In genomic region chr5:97387622-97388021, GRCm38 (mm10) we compare ENCODE assay signal across 23 mouse cellular contexts. TPM values are rescaled to one million over a fixed set of nuclear protein-coding genes. Genes with fewer than 3 reads are reported as not detected.
DNase-seq lines count a peak whose midpoint lies in the region; ATAC-seq and TF ChIP-seq lines count a peak whose summit lies in the region.
"Had no signal": no experiment of that assay in that cellular context is flagged by ENCODE, and none has a peak within 500 bp of the region (broad histone marks: within the 10 kb centered on the region; RNA-seq: fewer than 3 reads in every experiment).

No protein-coding gene starts in this region.

- peak overlapping the region; percentile 58 for H3K4me2 ChIP-seq in heart, embryonic 13.5 days
- H3K4me2 ChIP-seq in lung, embryonic 15.5 days = peak overlapping the region; percentile 22; the same call in 1 of the 2 replicates
- H3K4me2 ChIP-seq: hindbrain, embryonic 15.5 days; limb, embryonic 15.5 days; liver, embryonic 15.5 days had no signal

- H3K27me3 ChIP-seq in heart, embryonic 13.5 days (replicated peaks) = no peaks in the 10 kb centered on the region
- no peaks in the 10 kb centered on the region for H3K27me3 ChIP-seq in lung, embryonic 15.5 days
- H3K27me3 ChIP-seq: hindbrain, embryonic 15.5 days; limb, embryonic 15.5 days; liver, embryonic 15.5 days; megakaryocyte, embryonic 14.5 days had no signal

- 33% methylated on average over 6 of the region's 6 CpGs for WGBS in heart, embryonic 13.5 days
- WGBS in lung, embryonic 15.5 days = 39% methylated on average over 6 of the region's 6 CpGs
- WGBS in lung, adult 2 months = 60% methylated on average over 6 of the region's 6 CpGs

- DNase-seq in heart, adult 8-10 months (ENCODE audit: low spot score) = no peak
- DNase-seq in lung, adult 2 months = no peak
- DNase-seq in frontal cortex, postnatal 25 days (ENCODE audit: low spot score in 2 of 2) = peak; percentile 6
- DNase-seq in right cerebral cortex, postnatal 4 days = peak; percentile 13
- DNase-seq in gastrocnemius, adult 18-20 months (ENCODE audit: low spot score) = no peak
- DNase-seq: adrenal gland, postnatal 36 days; cerebellum, adult 18-20 months; cerebellum, postnatal 36 days; kidney, postnatal 36 days; thymus, postnatal 14 days had no signal

- TF ChIP-seq CTCF in lung, adult 2 months (IDR thresholded peaks at IDR 0.05; ENCODE audit: insufficient read depth, low read length) = no peak

- peaks cover 27% of the 10 kb centered on the region for H3K4me1 ChIP-seq in heart, embryonic 13.5 days
- H3K4me1 ChIP-seq in lung, embryonic 15.5 days = 0 out of 2 replicates have a peak, but pooled peaks cover 2% of the 10 kb centered on the region
- no peaks in the 10 kb centered on the region for H3K4me1 ChIP-seq in lung, adult 2 months (ENCODE audit: control insufficient read depth, insufficient read depth, low read length)
- H3K4me1 ChIP-seq: hindbrain, embryonic 15.5 days; limb, embryonic 15.5 days; liver, embryonic 15.5 days had no signal

- H3K36me3 ChIP-seq in heart, embryonic 13.5 days = no peaks in the 10 kb centered on the region
- H3K36me3 ChIP-seq in lung, embryonic 15.5 days = no peaks in the 10 kb centered on the region
- H3K36me3 ChIP-seq: forebrain, embryonic 10.5 days; hindbrain, embryonic 15.5 days; limb, embryonic 15.5 days; liver, embryonic 15.5 days had no signal

- H3K9me3 ChIP-seq in heart, embryonic 13.5 days = no peaks in the 10 kb centered on the region
- H3K9me3 ChIP-seq in lung, embryonic 15.5 days = no peaks in the 10 kb centered on the region
- H3K9me3 ChIP-seq: hindbrain, embryonic 15.5 days; limb, embryonic 15.5 days; liver, embryonic 15.5 days had no signal

- no peak overlapping the region for H3K9ac ChIP-seq in heart, embryonic 13.5 days
- no peak overlapping the region for H3K9ac ChIP-seq in lung, embryonic 15.5 days
- H3K9ac ChIP-seq: hindbrain, embryonic 15.5 days; limb, embryonic 15.5 days; liver, embryonic 15.5 days had no signal

- no peak for TF ChIP-seq POLR2A in lung, adult 2 months (IDR thresholded peaks at IDR 0.05; ENCODE audit: borderline replicate concordance, extremely low read depth, low read depth, low read length)

- ATAC-seq in heart, embryonic 13.5 days (ENCODE audit: extremely low read depth, insufficient number of reproducible peaks, low FRiP score, low TSS enrichment) = no peak
- ATAC-seq in lung, embryonic 15.5 days (ENCODE audit: borderline replicate concordance, extremely low read depth, low FRiP score, low TSS enrichment) = no peak
- ATAC-seq: intestine, embryonic 16.5 days had no signal

- H3K4me3 ChIP-seq in heart, embryonic 13.5 days = peak overlapping the region; percentile 27
- H3K4me3 ChIP-seq in lung, embryonic 15.5 days = no peak overlapping the region
- H3K4me3 ChIP-seq in lung, adult 2 months (replicated peaks; ENCODE audit: extremely low read depth, low read depth, low read length) = no peak overlapping the region
- H3K4me3 ChIP-seq: forebrain, embryonic 10.5 days; hindbrain, embryonic 15.5 days; limb, embryonic 15.5 days; liver, embryonic 15.5 days; megakaryocyte, embryonic 14.5 days had no signal

- H3K27ac ChIP-seq in heart, embryonic 13.5 days (replicated peaks) = peak overlapping the region; percentile 52
- no peak overlapping the region for H3K27ac ChIP-seq in lung, embryonic 15.5 days
- H3K27ac ChIP-seq: forebrain, embryonic 10.5 days; hindbrain, embryonic 15.5 days; limb, embryonic 15.5 days; liver, embryonic 15.5 days had no signal

RNA-seq across cellular contexts. Expression of gene Naa11, which starts 4.6 kb away (rescaled TPM):
- polyA plus RNA-seq in heart, embryonic 13.5 days (2015; fragmentation: Nextera tagmentation; extraction: Ambion mirVana) = 0.04 TPM in 1 of 2 replicates, not detected in the other
- not detected for total RNA-seq in heart, adult 8-10 months (2022)
- polyA plus RNA-seq in lung, embryonic 15.5 days (2015; fragmentation: Nextera tagmentation; extraction: Ambion mirVana) = 0.05 and 0.08 TPM in 2 replicates
- not detected in 2 replicates for polyA plus RNA-seq in lung, adult 2 months (2012; rRNA removed)
- total RNA-seq in gastrocnemius, adult 18-20 months (2021) = not detected
- total RNA-seq: adrenal gland, postnatal 36 days; granulocyte monocyte progenitor cell, adult 5-6 weeks; layer of hippocampus, postnatal 14 days; midbrain, postnatal 0 days; neutrophil, adult 5-6 weeks had no signal
- polyA plus RNA-seq: forebrain, embryonic 10.5 days; hindbrain, embryonic 15.5 days; intestine, embryonic 16.5 days; kidney, embryonic 14.5 days; limb, embryonic 15.5 days; liver, embryonic 15.5 days had no signal

Comparison
In these comparisons a context has a peak if more than half of its experiments do, and no peak if none do; other contexts are left out.
1. DNase-seq: peak in frontal cortex, postnatal 25 days (2 of 2) and right cerebral cortex, postnatal 4 days (single experiment); none in heart, adult 8-10 months (single experiment), lung, adult 2 months (single experiment) and gastrocnemius, adult 18-20 months (single experiment).